Comparison of ENCODE assay signal across 21 mouse cellular contexts in genomic region chr3:53361202-53361601, GRCm38 (mm10).
DNase-seq lines count a peak whose midpoint lies in the region; ATAC-seq and TF ChIP-seq lines count a peak whose summit lies in the region.
"Had no signal": no experiment of that assay in that cellular context is flagged by ENCODE, and none has a peak within 500 bp of the region (broad histone marks: within the 10 kb centered on the region; RNA-seq: fewer than 3 reads in every experiment).

No protein-coding gene starts in this region.

- H3K4me1 ChIP-seq in ES-E14 (ENCODE audit: control insufficient read depth in 2 of 2, insufficient read depth in 2 of 2, low read length in 2 of 2, poor library complexity in 1 of 2), result no peaks in the 10 kb centered on the region
- H3K4me1 ChIP-seq in forebrain, embryonic 13.5 days, result no peaks in the 10 kb centered on the region
- H3K4me1 ChIP-seq: embryonic facial prominence, embryonic 12.5 days; hindbrain, embryonic 12.5 days had no signal

- H3K36me3 ChIP-seq in ES-E14 (ENCODE audit: control insufficient read depth, insufficient read depth, low read length, poor library complexity, severe bottlenecking), result no peaks in the 10 kb centered on the region
- no peaks in the 10 kb centered on the region for H3K36me3 ChIP-seq in forebrain, embryonic 13.5 days (ENCODE audit: poor library complexity, severe bottlenecking)
- H3K36me3 ChIP-seq: embryonic facial prominence, embryonic 12.5 days; G1E; heart, embryonic 12.5 days; hindbrain, embryonic 12.5 days had no signal

- ATAC-seq in forebrain, embryonic 13.5 days, result no peak
- ATAC-seq: forebrain, embryonic 16.5 days; hindbrain, embryonic 16.5 days; inflammation-experienced regulatory T-cells, adult 6 months; intestine, postnatal 0 days had no signal

- H3K9ac ChIP-seq in ES-E14 (ENCODE audit: insufficient read depth, low read depth, low read length, poor library complexity, severe bottlenecking), result no peak overlapping the region
- no peak overlapping the region for H3K9ac ChIP-seq in forebrain, embryonic 13.5 days
- H3K9ac ChIP-seq: embryonic facial prominence, embryonic 12.5 days; heart, embryonic 12.5 days; hindbrain, embryonic 12.5 days had no signal

- H3K4me3 ChIP-seq in ES-E14 (ENCODE audit: insufficient read depth in 1 of 2, low read depth in 1 of 2, low read length in 2 of 2, poor library complexity in 1 of 2, severe bottlenecking in 1 of 2), result no peak overlapping the region
- H3K4me3 ChIP-seq in forebrain, embryonic 13.5 days, result no peak overlapping the region
- H3K4me3 ChIP-seq: embryonic facial prominence, embryonic 12.5 days; heart, embryonic 12.5 days; hindbrain, embryonic 12.5 days had no signal

- no peak overlapping the region for H3K27ac ChIP-seq in ES-E14 (ENCODE audit: insufficient read depth, low read depth, low read length, poor library complexity, severe bottlenecking)
- no peak overlapping the region for H3K27ac ChIP-seq in forebrain, embryonic 13.5 days
- H3K27ac ChIP-seq: embryonic facial prominence, embryonic 12.5 days; hindbrain, embryonic 12.5 days had no signal

- WGBS in forebrain, embryonic 13.5 days, result 88% methylated on average over 4 of the region's 4 CpGs

- H3K4me2 ChIP-seq in forebrain, embryonic 13.5 days, result no peak overlapping the region
- H3K4me2 ChIP-seq: embryonic facial prominence, embryonic 12.5 days; heart, embryonic 12.5 days; hindbrain, embryonic 12.5 days had no signal

- H3K9me3 ChIP-seq in ES-E14 (ENCODE audit: control insufficient read depth, insufficient read depth, low read depth, low read length), result no peaks in the 10 kb centered on the region
- no peaks in the 10 kb centered on the region for H3K9me3 ChIP-seq in forebrain, embryonic 13.5 days (replicated peaks)
- H3K9me3 ChIP-seq: hindbrain, embryonic 12.5 days had no signal

- peak; percentile 8 to 24 for DNase-seq in adrenal gland, postnatal 36 days
- DNase-seq in adrenal gland, postnatal 4 days (ENCODE audit: low spot score in 2 of 2), result no peak
- DNase-seq in ES-E14 (ENCODE audit: low read depth, low spot score) (no peak), adipocyte (ENCODE audit: low spot score) (peak; percentile 30)
- peak; percentile 24 for DNase-seq in mesoderm, embryonic 11.5 days (ENCODE audit: low read depth, low spot score)
- DNase-seq in left cerebral cortex, adult 11 months (ENCODE audit: low spot score), result no peak
- DNase-seq: adrenal gland, postnatal 10 days; cerebellum, adult 11-12 months; cerebellum, adult 9-10 months; cerebellum, postnatal 25 days; gastrocnemius, postnatal 25 days; heart, postnatal 36 days had no signal

- H3K27me3 ChIP-seq in forebrain, embryonic 13.5 days, result no peaks in the 10 kb centered on the region
- H3K27me3 ChIP-seq: embryonic facial prominence, embryonic 12.5 days; heart, embryonic 12.5 days; hindbrain, embryonic 12.5 days had no signal

- in situ Hi-C loops in ES-E14 (cut with MboI; ENCODE audit: low sequenced_read_pairs in 2 of 2, unreplicated experiment in 2 of 2), result no loop called here

TF ChIP-seq in ES-E14, 5 proteins besides CTCF, POLR2A, EP300 and RAD21:
- TF ChIP-seq ZNF384 (IDR thresholded peaks at IDR 0.05; ENCODE audit: low read depth, low read length), result 0 out of 2 replicates have a peak, but pooled peaks have one; percentile 23
- no peak for TF ChIP-seq CHD2 (IDR thresholded peaks at IDR 0.05; ENCODE audit: low read depth, low read length)
- no peak for TF ChIP-seq ZC3H11A (IDR thresholded peaks at IDR 0.05; ENCODE audit: borderline replicate concordance, low read depth, low read length)
- TF ChIP-seq MAFK (IDR thresholded peaks at IDR 0.05; ENCODE audit: insufficient read depth, low read depth, low read length), result peak; percentile 86
- no peak for TF ChIP-seq HCFC1 (IDR thresholded peaks at IDR 0.05; ENCODE audit: borderline replicate concordance, insufficient read depth, low read length)

Comparison
In these comparisons a context has a peak if more than half of its experiments do, and no peak if none do; other contexts are left out.
1. DNase-seq: peak in adrenal gland, postnatal 36 days (2 of 2), adipocyte (single experiment) and mesoderm, embryonic 11.5 days (single experiment); none in adrenal gland, postnatal 4 days (0 of 2), ES-E14 (single experiment) and left cerebral cortex, adult 11 months (single experiment).